Mouse (Mus musculus): ENCODE data around the gene Ppp2r3a.

DNA sequence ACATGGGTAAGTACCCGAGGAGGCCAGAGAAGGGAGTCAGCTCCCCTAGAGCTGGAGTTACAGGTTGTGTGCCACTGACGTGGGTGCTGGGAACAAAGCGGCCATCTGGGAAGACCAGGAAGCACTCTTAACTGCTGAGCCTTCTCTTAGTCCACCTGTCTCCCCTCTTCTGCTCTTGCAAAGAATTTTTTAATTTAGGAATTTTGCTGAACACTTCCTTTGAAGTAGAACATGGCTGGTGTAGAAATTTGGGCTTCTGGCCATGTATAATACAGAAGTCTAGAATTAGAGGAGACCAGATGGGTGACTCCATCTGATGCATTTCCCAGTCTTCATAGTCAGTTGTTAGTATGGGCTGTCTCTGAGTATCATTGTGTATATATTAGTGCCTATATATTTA, 167.9 kb downstream of the Ppp2r3a start:
- no peak for TF ChIP-seq CTCF (IDR thresholded peaks at IDR 0.05; ENCODE audit: low read depth)
- no peak for TF ChIP-seq EP300 (IDR thresholded peaks at IDR 0.05; ENCODE audit: low read depth)
